Mouse (Mus musculus) heart, postnatal 0 days (tissue): Measurements from ENCODE around the gene Polr3e.

Source experiments
- CTCF ChIP-seq: IDR thresholded peaks from 2 replicates; pipeline ENCODE4 v1.5.1; 2016; ENCODE audit warnings: antibody characterized with exemption, control low read depth, low read depth
- EP300 ChIP-seq: IDR thresholded peaks from 2 replicates; pipeline ENCODE4 v1.6.1; 2016; ENCODE audit warnings: antibody characterized with exemption, low read depth

DNA sequence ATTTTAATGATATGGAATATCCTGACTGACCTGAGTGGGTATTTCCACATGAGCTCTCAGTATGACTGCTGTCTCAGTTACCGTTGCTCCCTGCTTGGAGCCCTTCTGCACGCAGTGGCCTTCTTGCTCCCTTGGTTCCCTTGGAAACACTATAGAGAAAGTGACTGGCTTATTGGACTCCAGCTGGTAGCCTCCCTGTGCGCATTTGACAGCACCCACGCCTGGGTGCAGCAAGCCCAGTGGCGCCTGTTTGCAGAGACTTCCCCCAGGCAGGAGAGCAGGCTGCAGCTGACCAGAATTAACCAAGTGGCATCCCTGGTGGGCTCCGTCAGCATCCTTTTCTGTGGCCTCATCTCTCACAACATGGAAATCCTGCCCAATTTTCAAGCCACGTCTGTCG lies 73.6 kb downstream of the Polr3e start:
- no peak for TF ChIP-seq CTCF
- TF ChIP-seq EP300: no peak
